Mouse (Mus musculus): ENCODE results near the gene Wnt1. TPM values are rescaled to one million over a fixed set of nuclear protein-coding genes. Genes with fewer than 3 reads are reported as not detected.
A peak's percentile ranks its signal among the peaks of the same experiment; 100 is the strongest.

The Wnt1 gene
- polyA plus RNA-seq, 1 experiment from 2014 or later: not detected

- Histone ChIP-seq H3K4me3 (replicated peaks) (no peak overlapping the region), H3K4me1 (replicated peaks) (peaks cover 17% of the 10 kb centered on the region), H3K36me3 (no peaks in the 10 kb centered on the region), H3K27ac (no peak overlapping the region), H3K9ac (no peak overlapping the region), H3K4me2 (replicated peaks) (no peak overlapping the region), H3K27me3 (replicated peaks) (peaks cover 24% of the 10 kb centered on the region), H3K9me3 (no peaks in the 10 kb centered on the region)
- ATAC-seq: no peak
- WGBS: 63% methylated on average over 4 of the region's 4 CpGs
Measured at GRCm38 (mm10) chr15:98765929-98766328, 23.7 kb upstream of the Wnt1 start.

- Histone ChIP-seq H3K27me3 (replicated peaks) (peaks cover 47% of the 10 kb centered on the region), H3K27ac (no peak overlapping the region)
- 27% methylated on average over 5 of the region's 5 CpGs for WGBS
Measured at GRCm38 (mm10) chr15:98768259-98768658, 21.4 kb upstream of the Wnt1 start.

GRCm38 (mm10) chr15:98771813-98772425 is 17.7 kb upstream of the Wnt1 start:
- 5% methylated on average over 12 of the region's 12 CpGs for WGBS
- peak overlapping the region; percentile 33 for H3K4me3 ChIP-seq (replicated peaks)
- peaks cover 74% of the 10 kb centered on the region for H3K27me3 ChIP-seq (replicated peaks)
- H3K4me1 ChIP-seq (replicated peaks): peaks cover 27% of the 10 kb centered on the region
- no peak for ATAC-seq
- no peak overlapping the region for H3K27ac ChIP-seq
- H3K9ac ChIP-seq: no peak overlapping the region
- no peaks in the 10 kb centered on the region for H3K9me3 ChIP-seq
- no peaks in the 10 kb centered on the region for H3K36me3 ChIP-seq
- peak overlapping the region; percentile 78 for H3K4me2 ChIP-seq (replicated peaks)

More at GRCm38 (mm10) chr15:98768259-98768658, 21.4 kb upstream of the Wnt1 start:
- Histone ChIP-seq H3K4me2 (replicated peaks) (no peak overlapping the region), H3K4me3 (replicated peaks) (no peak overlapping the region), H3K36me3 (no peaks in the 10 kb centered on the region), H3K9me3 (no peaks in the 10 kb centered on the region), H3K4me1 (replicated peaks) (peaks cover 11% of the 10 kb centered on the region), H3K9ac (no peak overlapping the region)
- no peak for ATAC-seq

- Histone ChIP-seq H3K4me1 (replicated peaks) (peaks cover 34% of the 10 kb centered on the region), H3K9me3 (no peaks in the 10 kb centered on the region), H3K27ac (no peak overlapping the region), H3K9ac (peak overlapping the region; percentile 31), H3K4me3 (replicated peaks) (peak overlapping the region; percentile 33), H3K4me2 (replicated peaks) (peak overlapping the region; percentile 78), H3K36me3 (no peaks in the 10 kb centered on the region), H3K27me3 (replicated peaks) (peaks cover 82% of the 10 kb centered on the region)
- ATAC-seq: peak; percentile 27; the same call in 1 of the 2 replicates
- 2% methylated on average over 36 of the region's 36 CpGs for WGBS
Measured at GRCm38 (mm10) chr15:98772511-98773211, 17.0 kb upstream of the Wnt1 start.

- Histone ChIP-seq H3K9me3 (no peaks in the 10 kb centered on the region), H3K4me1 (replicated peaks) (peaks cover 43% of the 10 kb centered on the region), H3K9ac (no peak overlapping the region), H3K4me2 (replicated peaks) (no peak overlapping the region), H3K27me3 (replicated peaks) (peaks cover 87% of the 10 kb centered on the region), H3K36me3 (no peaks in the 10 kb centered on the region), H3K4me3 (replicated peaks) (no peak overlapping the region), H3K27ac (no peak overlapping the region)
- no peak for ATAC-seq
- WGBS: 22% methylated on average over 15 of the region's 15 CpGs
Measured at GRCm38 (mm10) chr15:98774096-98774495, 15.6 kb upstream of the Wnt1 start.

- no peak for ATAC-seq
- 8% methylated on average over 5 of the region's 5 CpGs for WGBS
- H3K27me3 ChIP-seq (replicated peaks): peaks cover 92% of the 10 kb centered on the region
Measured at GRCm38 (mm10) chr15:98775533-98775932, 14.1 kb upstream of the Wnt1 start.

GRCm38 (mm10) chr15:98776280-98777004 is 13.2 kb upstream of the Wnt1 start:
- WGBS: 2% methylated on average over 62 of the region's 62 CpGs
- Histone ChIP-seq H3K36me3 (no peaks in the 10 kb centered on the region), H3K27ac (no peak overlapping the region), H3K9ac (no peak overlapping the region), H3K4me1 (replicated peaks) (peaks cover 45% of the 10 kb centered on the region), H3K4me2 (replicated peaks) (peak overlapping the region; percentile 57), H3K27me3 (replicated peaks) (peaks cover 96% of the 10 kb centered on the region), H3K4me3 (replicated peaks) (peak overlapping the region; percentile 31), H3K9me3 (no peaks in the 10 kb centered on the region)
- ATAC-seq: peak; percentile 61

More at GRCm38 (mm10) chr15:98775533-98775932, 14.1 kb upstream of the Wnt1 start:
- no peak overlapping the region for H3K4me3 ChIP-seq (replicated peaks)
- no peaks in the 10 kb centered on the region for H3K9me3 ChIP-seq
- H3K36me3 ChIP-seq: no peaks in the 10 kb centered on the region
- H3K9ac ChIP-seq: no peak overlapping the region
- no peak overlapping the region for H3K4me2 ChIP-seq (replicated peaks)
- peaks cover 44% of the 10 kb centered on the region for H3K4me1 ChIP-seq (replicated peaks)
- no peak overlapping the region for H3K27ac ChIP-seq

- Histone ChIP-seq H3K4me2 (replicated peaks) (peak overlapping the region; percentile 57), H3K27me3 (replicated peaks) (peaks cover 94% of the 10 kb centered on the region), H3K9me3 (no peaks in the 10 kb centered on the region), H3K27ac (no peak overlapping the region), H3K4me1 (replicated peaks) (peaks cover 45% of the 10 kb centered on the region), H3K9ac (no peak overlapping the region), H3K4me3 (replicated peaks) (peak overlapping the region; percentile 31), H3K36me3 (no peaks in the 10 kb centered on the region)
- no peak for ATAC-seq
- WGBS: 5% methylated on average over 19 of the region's 19 CpGs
Measured at GRCm38 (mm10) chr15:98777005-98777616, 12.5 kb upstream of the Wnt1 start.

GRCm38 (mm10) chr15:98777762-98778161 is 11.9 kb upstream of the Wnt1 start, which contains the start of gene Wnt10b:
Wnt10b (minus strand) TSS chr15:98778150.
- Histone ChIP-seq H3K4me1 (replicated peaks) (peaks cover 40% of the 10 kb centered on the region), H3K9ac (no peak within 1 kb of the TSS), H3K27ac (no peak within 1 kb of the TSS), H3K4me2 (replicated peaks) (peak within 1 kb of the TSS; percentile 57), H3K4me3 (replicated peaks) (peak within 1 kb of the TSS; percentile 31), H3K36me3 (no peaks in the 10 kb centered on the region), H3K9me3 (no peaks in the 10 kb centered on the region), H3K27me3 (replicated peaks) (peaks cover 88% of the 10 kb centered on the region)
- ATAC-seq: no peak
- WGBS: under 1% methylated on average over 24 of the region's 33 CpGs

GRCm38 (mm10) chr15:98778191-98778770 is 11.4 kb upstream of the Wnt1 start:
- H3K9ac ChIP-seq: no peak overlapping the region
- no peak for ATAC-seq
- H3K36me3 ChIP-seq: no peaks in the 10 kb centered on the region
- no peak overlapping the region for H3K27ac ChIP-seq
- no peaks in the 10 kb centered on the region for H3K9me3 ChIP-seq
- H3K4me3 ChIP-seq (replicated peaks): peak overlapping the region; percentile 31
- 2% methylated on average over 24 of the region's 25 CpGs for WGBS
- H3K4me2 ChIP-seq (replicated peaks): peak overlapping the region; percentile 51
- peaks cover 38% of the 10 kb centered on the region for H3K4me1 ChIP-seq (replicated peaks)
- peaks cover 82% of the 10 kb centered on the region for H3K27me3 ChIP-seq (replicated peaks)

GRCm38 (mm10) chr15:98778806-98779205 is 10.9 kb upstream of the Wnt1 start:
- peaks cover 38% of the 10 kb centered on the region for H3K4me1 ChIP-seq (replicated peaks)
- H3K27me3 ChIP-seq (replicated peaks): peaks cover 80% of the 10 kb centered on the region
- no peak overlapping the region for H3K27ac ChIP-seq
- H3K36me3 ChIP-seq: no peaks in the 10 kb centered on the region
- no peak overlapping the region for H3K4me3 ChIP-seq (replicated peaks)
- no peaks in the 10 kb centered on the region for H3K9me3 ChIP-seq
- H3K4me2 ChIP-seq (replicated peaks): no peak overlapping the region
- WGBS: 3% methylated on average over 7 of the region's 11 CpGs
- no peak for ATAC-seq
- no peak overlapping the region for H3K9ac ChIP-seq

GRCm38 (mm10) chr15:98780075-98780474 is 9.6 kb upstream of the Wnt1 start:
- Histone ChIP-seq H3K27me3 (replicated peaks) (peaks cover 70% of the 10 kb centered on the region), H3K4me2 (replicated peaks) (no peak overlapping the region), H3K9me3 (no peaks in the 10 kb centered on the region), H3K9ac (no peak overlapping the region), H3K4me1 (replicated peaks) (peaks cover 34% of the 10 kb centered on the region), H3K36me3 (no peaks in the 10 kb centered on the region), H3K4me3 (replicated peaks) (no peak overlapping the region), H3K27ac (no peak overlapping the region)
- 6% methylated on average over 8 of the region's 8 CpGs for WGBS
- ATAC-seq: no peak

Data from intestine, embryonic 15.5 days (tissue).